Mouse (Mus musculus) left cerebral cortex, postnatal 25 days (tissue): ENCODE data around the gene Ttc13. TPM values are rescaled to one million over a fixed set of nuclear protein-coding genes. Genes with fewer than 3 reads are reported as not detected.

ENCODE experiments used
- DNase-seq, 2 experiments: peaks; one replicate each; pipeline ENCODE4 v3.0.0; 2022; ENCODE audit warnings: low spot score in 2 of 2, mixed read lengths in 1 of 2
- intact Hi-C: fragments of 180-260 bp; cut with DNase I; formaldehyde crosslinking; loops from one replicate; pipeline ENCODE4 v1.15.1; 2025
- total RNA-seq, 2 experiments: library from RNA; stranded (reverse); gene quantifications; 2 replicates each; pipeline ENCODE4 v1.2.3; 2021

The Ttc13 gene
- total RNA-seq, 2 experiments from 2014 or later: 39.1 to 46.4 TPM

- DNase-seq: peak; percentile 78 to 80
- intact Hi-C loops: loop anchor here (2.0 to 5.0 kb wide), 3 partner anchors 30 to 276 kb away; no protein-coding TSS in a partner anchor
Measured at GRCm38 (mm10) chr8:124663112-124663873, 58.5 kb downstream of the Ttc13 start, which contains the start of gene 2310022B05Rik. Gene 2310022B05Rik (minus strand): TSS chr8:124663369.

- intact Hi-C loops: loop anchor here (2.0 to 5.0 kb wide), 3 partner anchors 30 to 275 kb away; no protein-coding TSS in a partner anchor
- no peak for DNase-seq
Measured at GRCm38 (mm10) chr8:124662446-124663111, 59.2 kb downstream of the Ttc13 start.

DNA sequence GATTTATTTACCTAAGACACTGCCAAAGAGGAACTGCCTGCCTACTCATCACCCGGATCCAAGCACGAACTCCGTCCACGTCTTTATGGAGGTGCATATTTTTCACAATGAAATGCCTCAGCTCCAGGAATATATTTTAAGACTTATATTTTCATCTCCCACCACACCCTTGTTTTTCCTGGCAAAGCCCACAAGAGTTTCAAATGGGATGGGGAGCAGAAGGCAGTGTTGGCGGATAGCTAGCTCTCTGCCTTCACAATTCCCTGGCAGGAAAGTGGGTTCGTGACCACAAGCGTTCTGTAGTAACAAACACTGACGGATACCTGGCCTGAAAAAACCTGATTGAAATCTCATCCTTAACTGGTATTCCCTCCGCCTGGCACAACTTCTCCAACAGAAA is 60.0 kb downstream of the Ttc13 start:
- intact Hi-C loops: loop anchor here (1.0 to 5.0 kb wide), 4 partner anchors 17 to 274 kb away; no protein-coding TSS in a partner anchor
- peak; percentile 52 to 94 for DNase-seq

DNA sequence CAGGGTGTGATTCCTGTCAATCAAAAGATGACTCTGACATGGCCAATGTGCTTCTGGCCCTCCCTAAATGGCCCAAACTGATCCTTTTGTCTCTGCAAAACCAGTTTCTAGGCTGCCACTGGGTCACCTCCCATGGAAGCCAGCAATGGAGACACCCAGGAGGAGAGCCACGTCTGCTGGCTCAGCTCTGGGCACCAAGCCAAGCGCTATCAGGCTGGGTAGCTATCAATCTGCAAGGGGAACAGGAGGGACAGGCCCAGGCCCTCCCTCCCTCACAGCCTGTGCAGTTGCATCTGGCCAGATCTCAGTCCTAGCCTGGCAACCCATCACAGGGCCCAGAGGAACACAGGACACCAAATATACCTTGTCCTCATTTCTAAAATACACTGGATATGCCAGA is 63.4 kb downstream of the Ttc13 start:
- intact Hi-C loops: no loop called here
- peak in 1 of 2 experiments; percentile 49 for DNase-seq

DNA sequence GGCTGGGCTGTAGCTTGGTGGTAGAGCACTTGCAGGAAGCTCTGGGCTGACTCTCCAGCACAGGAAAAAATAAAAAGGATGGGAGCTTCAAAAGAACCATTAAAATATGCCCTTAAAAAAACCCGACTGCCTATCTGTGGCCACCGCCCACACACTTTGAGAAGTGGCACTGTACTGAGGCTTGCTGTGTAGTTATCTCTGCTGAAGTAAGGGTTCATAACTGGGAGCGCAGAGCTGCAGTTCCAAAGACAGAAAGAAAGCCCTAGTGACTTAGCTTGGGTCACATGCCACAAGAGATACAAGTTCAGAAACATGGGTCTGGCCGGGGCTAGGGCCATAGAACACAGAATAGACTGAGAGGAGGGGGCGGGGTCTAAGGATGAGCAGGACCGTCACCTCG is 63.8 kb downstream of the Ttc13 start:
- intact Hi-C loops: no loop called here
- peak in 1 of 2 experiments; percentile 29 for DNase-seq

- intact Hi-C loops: no loop called here
- no peak for DNase-seq
Measured at GRCm38 (mm10) chr8:124653568-124654475, 68.0 kb downstream of the Ttc13 start.

DNA sequence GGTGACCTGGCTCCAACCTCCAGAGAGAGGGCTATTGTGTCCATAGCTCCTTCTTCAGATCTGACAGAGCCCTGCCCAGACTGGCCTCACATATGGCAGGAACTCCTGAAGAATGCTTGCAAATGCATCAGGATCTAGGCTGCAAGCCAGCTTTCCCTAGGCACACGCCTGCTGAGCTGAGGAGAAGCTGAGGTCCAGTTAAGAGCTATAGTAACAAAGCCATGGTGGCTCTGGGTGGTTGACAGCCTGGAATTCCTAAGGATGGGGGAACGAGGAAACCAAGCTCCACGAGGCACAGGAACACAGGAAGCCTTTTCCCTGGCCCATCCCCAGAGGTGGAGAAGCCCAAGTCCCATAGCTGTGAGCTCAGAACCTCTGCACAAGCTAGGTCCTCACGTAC is 69.2 kb downstream of the Ttc13 start:
- DNase-seq: peak in 1 of 2 experiments; percentile 53
- intact Hi-C loops: no loop called here

- no peak for DNase-seq
- intact Hi-C loops: no loop called here
Measured at GRCm38 (mm10) chr8:124651776-124652175, 70.0 kb downstream of the Ttc13 start.

GRCm38 (mm10) chr8:124648311-124648710 is 73.5 kb downstream of the Ttc13 start:
- intact Hi-C loops: no loop called here
- no peak for DNase-seq

DNA sequence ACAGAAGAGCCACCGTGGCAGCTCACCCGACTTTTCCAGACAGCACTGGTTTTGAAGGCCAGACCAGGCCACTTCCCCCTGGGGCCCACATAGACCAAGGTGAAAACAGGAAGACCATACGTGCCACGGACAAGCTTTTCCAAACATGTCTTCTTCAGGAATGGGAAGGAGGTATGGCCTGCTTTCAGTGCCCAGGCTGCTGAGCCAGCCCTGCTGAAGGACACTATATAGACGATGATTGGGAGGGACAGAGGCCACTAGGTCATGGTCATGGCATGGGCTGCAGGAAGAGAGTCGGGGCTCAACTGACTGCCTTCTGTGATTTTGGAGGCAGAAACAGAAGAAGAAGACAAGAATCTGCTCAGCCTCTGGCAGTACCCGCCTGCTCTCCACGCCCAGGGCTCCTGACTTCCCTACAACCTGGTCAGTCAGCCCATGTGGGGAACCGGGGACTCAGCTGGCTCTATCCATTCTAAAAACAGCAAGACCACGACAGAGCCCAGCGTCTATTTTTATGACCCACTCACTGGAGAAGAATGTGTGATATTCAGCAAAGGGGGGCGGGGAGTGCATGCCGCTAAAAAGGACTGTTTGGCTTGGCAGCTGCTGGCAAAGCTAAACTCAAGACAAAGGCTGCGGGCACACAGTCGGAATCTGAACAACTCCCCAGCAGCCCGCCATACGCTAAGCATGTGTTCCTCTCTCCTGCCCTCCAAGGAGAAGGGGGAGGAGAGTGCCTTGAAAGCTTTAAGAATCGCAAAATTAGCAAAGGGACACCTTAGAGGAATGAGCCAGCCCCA is 78.0 kb downstream of the Ttc13 start:
- intact Hi-C loops: loop anchor here (1.0 kb wide), 1 partner anchor 18 kb away; no protein-coding TSS in a partner anchor

DNA sequence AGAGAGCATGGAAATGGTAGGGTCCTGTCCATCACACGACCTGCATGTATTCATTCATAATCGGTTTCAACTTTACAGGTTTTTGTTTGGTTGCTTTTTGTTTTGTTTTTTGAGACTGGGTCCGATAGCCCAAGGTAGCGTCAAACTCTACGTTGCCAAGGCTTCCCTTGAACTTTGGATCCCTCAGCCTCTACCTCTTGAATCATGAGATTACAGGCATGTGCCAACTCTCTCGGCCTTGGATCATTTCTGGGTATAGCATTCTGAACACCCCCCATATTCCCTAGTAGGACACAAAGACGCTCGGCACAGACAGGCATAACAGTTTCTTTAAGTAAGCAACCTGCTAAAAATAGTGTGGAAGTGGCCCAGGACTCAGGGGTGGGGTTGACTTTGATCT is 80.2 kb downstream of the Ttc13 start:
- no peak for DNase-seq
- intact Hi-C loops: no loop called here

More for the DNA sequence above, 78.0 kb downstream of the Ttc13 start:
- peak; percentile 67 to 94 for DNase-seq

DNA sequence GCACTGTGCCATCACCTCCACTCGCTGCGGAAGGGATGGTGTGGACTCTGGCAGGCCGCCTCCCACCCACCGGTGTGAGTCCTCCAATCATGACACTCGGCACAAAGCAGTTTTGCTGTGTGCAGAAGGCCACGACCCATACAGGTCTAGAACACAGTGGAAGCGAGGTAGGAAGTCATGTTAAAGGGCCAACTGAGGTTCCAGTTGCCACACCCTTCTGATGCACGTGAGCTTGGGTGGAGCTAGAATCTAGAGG is 86.6 kb downstream of the Ttc13 start:
- intact Hi-C loops: no loop called here
- DNase-seq: no peak

GRCm38 (mm10) chr8:124634411-124635246 is 87.2 kb downstream of the Ttc13 start:
- no peak for DNase-seq
- intact Hi-C loops: no loop called here

- DNase-seq: peak in 1 of 2 experiments; percentile 74
- intact Hi-C loops: loop anchor here (2.0 kb wide), 1 partner anchor 30 kb away; the partner anchor contains the start of gene 2310022B05Rik
Measured at GRCm38 (mm10) chr8:124633001-124633703, 88.6 kb downstream of the Ttc13 start.

GRCm38 (mm10) chr8:124631966-124632365 is 89.8 kb downstream of the Ttc13 start:
- intact Hi-C loops: loop anchor here (2.0 kb wide), 1 partner anchor 31 kb away; the partner anchor contains the start of gene 2310022B05Rik
- no peak for DNase-seq

GRCm38 (mm10) chr8:124630891-124631290 is 90.9 kb downstream of the Ttc13 start:
- DNase-seq: peak in 1 of 2 experiments; percentile 74
- intact Hi-C loops: no loop called here

GRCm38 (mm10) chr8:124630489-124630888 is 91.3 kb downstream of the Ttc13 start:
- no peak for DNase-seq
- intact Hi-C loops: no loop called here
